Mouse (Mus musculus) retina, embryonic 14.5 days (tissue): ENCODE measurements around the gene Prune2.
A peak's percentile ranks its signal among the peaks of the same experiment; 100 is the strongest.

Source experiments
- DNase-seq: peaks from one replicate; pipeline ENCODE4 v3.0.0-alpha.2; 2015; ENCODE audit warnings: low spot score

Prune2 gene

DNA sequence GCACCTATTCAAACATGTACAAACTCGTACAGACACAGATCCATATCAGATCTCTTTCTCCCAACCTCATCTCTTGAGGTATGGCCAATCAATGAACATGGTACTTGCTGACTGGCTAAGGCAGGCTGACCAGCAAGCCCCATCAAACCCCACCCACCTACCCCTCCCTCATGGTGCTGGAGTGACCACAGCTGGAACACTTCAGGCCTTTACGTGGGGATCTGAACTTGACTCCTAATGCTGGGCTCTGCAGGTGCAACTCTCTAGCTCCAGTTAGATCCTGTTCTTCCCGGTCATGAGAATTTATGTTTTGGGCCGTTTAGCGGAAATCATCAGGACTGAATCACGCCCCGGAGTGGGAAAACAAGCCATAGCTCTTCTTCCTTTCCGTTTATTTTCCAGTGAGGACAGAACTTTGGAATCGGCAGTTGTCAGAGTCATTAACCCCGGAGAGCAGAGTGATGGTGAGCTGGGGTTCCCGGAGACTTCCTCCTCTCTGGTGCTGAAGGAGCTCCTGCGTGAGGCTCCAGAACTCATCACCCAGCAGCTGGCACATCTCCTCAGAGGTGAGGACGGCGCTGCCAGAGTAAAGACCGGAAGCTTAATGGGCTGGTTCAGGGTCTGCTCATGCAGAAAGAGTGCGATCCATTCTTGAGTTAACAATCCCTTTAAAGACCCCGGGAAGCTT, 50.4 kb downstream of the Prune2 start:
- no peak for DNase-seq

DNA sequence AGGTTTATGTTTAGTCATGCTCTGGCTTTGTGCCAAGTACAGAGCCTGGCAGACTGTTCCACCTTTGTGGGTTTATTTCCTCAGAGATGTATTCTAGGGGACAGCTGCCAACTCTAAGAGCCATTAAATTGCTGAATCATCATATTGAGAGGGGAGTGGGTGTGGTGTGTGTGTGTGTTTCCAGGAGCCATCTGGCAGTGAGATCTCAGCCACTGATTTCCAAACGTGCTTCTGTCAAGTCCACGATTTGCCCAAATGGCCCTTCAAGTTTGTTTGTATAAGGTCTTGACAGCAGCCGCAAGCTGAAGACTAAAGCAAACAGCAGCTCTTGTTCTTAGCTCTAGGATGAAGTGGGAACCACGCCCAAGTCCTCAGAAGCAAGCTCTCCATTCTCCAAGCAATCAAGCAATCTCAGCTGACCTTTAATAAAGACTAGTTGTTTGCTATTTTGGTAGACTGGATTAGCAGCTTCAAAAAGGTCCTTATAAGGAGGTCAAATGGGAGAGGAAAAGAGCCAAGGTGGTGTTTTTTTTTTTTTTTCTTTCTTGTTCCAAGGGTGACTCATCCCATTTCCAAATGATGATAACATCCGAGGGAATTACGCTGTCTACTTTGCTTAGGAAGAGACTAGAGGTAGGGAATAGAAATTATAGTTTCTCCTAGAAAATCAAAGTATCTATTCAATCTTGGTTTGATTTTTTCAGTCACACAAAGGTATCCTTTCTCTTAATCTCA, 55.5 kb downstream of the Prune2 start:
- no peak for DNase-seq

GRCm38 (mm10) chr19:17013085-17013484, 57.2 kb downstream of the Prune2 start:
- DNase-seq, result no peak

DNA sequence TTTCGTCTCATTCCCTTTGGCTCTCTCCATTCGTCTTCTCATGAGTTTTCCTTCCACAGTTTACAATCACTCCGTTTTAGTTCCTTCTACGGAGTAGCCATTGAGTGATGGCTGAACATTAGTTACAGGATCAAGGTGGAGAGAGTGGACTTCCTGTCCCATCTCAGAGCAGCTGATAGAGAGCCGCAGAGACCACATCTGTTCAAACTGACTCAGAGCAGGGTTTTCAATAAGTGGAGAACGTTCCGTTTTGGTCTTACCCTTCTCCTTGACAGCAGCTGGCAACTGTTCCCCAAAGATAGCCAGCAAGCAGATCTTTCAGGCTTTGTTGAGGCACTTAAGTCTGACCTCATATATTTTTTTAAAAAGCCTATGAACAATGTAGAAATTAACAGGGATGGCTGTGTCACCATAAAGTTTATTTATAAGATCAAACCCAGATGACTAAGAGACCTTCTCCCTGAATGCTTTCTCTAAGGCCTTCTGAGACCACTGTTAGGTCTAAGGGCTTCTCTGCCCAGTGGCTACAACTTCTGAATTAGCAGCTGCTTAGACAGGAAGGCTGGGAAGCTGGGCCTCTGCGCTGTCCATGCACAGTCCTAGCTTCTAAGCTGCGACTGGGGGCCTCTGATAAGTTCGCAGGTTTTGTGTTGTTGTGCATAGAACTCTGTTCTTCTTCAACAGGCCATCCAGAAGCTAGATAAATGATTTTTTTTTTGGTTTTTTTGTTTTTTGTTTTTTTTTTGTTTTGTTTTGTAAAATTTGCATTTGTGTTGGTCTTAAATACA, 58.6 kb downstream of the Prune2 start:
- no peak for DNase-seq

DNA sequence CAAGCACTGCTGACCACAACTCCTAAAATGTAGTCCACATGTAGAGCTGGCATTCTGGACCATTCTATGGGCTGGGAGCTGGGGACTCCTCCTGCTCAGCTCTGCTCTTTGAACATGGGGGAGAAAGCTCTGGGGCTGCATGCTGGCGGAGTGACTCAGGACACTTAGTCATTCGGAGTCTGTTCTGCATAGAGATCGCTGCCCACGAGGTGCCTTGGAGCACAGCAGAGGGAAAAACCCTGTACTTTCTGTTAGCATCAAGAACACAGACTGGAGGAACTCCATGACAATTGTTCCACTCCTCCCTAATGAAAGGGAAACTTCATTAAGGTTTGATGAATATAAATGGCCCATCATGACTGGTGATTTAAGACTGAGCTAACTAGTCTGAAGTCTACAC, 68.8 kb downstream of the Prune2 start:
- DNase-seq, result no peak

DNA sequence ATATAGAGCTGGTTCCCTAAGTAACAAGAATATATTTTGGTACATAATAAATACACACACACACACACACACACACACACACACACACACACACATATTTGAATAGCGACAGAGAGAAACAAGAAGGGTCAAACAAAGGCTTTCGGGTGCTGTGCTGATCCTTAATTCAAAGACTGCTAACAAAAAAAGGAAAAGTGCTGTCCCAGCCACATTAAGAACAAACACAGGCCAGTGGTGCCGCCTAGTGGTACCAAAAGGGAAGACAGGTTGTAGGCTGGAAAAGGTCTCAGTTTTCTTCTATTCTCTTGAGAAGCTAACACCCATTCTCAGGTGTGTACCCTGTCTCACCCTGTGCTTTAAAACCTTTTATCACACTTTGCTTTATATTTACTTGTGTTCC, 74.4 kb downstream of the Prune2 start:
- peak; percentile 82 for DNase-seq

GRCm38 (mm10) chr19:17032314-17032713, 76.4 kb downstream of the Prune2 start:
- DNase-seq, result no peak

DNA sequence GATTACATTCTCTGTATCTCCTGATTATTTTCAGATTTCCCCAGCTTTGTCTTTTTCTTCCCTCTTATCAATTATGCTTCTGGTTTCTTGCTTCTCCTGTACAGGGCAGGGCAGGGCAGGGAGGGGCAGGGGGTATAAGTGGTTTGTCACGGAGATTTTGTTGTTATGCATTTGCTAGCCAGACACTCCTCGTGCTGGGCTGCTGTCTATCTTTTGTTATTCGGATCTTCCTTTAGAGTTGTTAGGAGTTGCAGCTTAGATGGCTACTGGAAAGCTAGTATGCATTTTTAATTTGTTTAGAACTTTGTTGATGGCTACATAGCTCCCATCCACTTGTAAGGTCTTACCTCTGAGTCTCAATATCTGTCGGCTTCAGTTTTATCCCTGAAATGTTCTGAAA, 91.0 kb downstream of the Prune2 start:
- no peak for DNase-seq

DNA sequence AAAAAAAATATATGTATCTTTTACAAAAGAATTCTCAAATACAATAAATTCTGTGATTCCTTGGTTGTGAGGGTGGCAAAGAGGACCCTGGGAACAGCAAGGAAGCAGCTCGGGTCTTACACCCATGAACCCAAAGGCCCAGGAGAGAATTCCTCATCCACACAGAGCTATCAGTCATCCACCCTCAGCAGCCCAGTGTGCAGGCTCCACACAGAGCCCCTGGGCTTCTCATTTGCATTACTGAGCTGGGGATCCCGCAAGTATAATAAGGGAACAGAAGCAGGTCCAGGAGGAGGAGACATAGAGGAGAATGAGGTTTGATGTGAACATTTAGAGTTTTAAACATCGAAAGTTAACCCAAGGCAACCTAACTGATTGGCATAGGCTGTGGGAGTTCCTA, 100.0 kb downstream of the Prune2 start:
- no peak for DNase-seq

- DNase-seq, result peak; percentile 62
These were observed 104.2 kb downstream of the Prune2 start for GRCm38 (mm10) chr19:17060106-17060505.

DNA sequence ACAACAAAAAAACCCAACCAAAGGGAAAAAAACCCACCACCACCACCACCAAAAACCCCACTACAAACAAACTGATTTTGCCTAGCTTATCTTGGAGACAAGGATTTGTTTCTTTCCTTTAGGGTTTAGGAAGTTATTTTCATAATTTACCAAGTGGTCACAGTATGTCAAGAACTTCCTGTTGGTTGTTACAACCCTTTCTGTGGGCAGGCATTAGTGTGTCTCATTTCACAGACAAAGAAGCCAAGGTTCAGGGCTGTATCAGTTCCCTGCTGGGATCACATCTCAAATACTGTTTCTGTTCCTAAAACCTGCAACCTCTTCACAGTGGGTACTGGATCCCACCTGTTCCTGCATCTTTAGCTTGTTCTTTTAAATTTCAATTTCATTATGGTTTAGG, 108.5 kb downstream of the Prune2 start:
- DNase-seq, result no peak

DNA sequence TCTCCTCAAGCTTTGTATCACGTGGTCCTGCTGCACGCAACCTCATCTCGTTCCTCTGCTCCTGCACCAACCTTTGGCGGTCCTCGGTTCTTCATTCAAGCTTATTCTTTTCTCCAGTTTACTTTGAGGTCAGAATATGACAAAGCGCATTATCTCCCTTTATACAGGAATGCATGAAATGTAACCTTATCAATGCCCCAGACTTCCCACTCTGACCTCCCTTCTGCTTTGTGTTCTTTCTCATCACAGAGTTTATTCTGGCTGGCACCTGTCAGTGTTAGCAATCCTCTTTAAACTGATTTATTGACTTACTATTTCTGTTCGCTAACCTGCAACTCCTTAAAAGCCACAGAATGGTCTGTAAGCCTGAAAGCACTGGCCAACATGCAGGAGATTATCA, 113.1 kb downstream of the Prune2 start:
- no peak for DNase-seq

GRCm38 (mm10) chr19:17071205-17071604, 115.3 kb downstream of the Prune2 start:
- DNase-seq, result no peak

DNA sequence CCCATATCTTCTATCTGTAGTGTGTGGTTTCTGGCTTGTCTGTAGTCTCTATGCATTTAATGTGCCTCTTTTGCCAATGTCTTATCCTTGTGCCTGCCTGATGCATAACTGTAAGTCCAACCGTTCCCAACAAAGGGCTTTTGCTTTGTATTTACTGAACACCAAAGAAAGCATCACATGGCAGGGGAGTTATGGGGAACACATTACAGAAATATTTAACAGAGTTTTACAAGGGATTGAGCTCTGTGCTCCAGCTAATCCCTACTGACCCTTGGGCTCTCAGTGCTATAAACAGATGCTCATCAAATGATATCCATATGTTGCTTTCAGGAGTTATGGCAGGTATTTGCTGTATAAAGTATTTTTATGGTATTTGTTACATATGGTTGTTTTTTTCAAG, 116.3 kb downstream of the Prune2 start:
- DNase-seq, result no peak

GRCm38 (mm10) chr19:17078643-17079316, 122.9 kb downstream of the Prune2 start:
- no peak for DNase-seq

DNA sequence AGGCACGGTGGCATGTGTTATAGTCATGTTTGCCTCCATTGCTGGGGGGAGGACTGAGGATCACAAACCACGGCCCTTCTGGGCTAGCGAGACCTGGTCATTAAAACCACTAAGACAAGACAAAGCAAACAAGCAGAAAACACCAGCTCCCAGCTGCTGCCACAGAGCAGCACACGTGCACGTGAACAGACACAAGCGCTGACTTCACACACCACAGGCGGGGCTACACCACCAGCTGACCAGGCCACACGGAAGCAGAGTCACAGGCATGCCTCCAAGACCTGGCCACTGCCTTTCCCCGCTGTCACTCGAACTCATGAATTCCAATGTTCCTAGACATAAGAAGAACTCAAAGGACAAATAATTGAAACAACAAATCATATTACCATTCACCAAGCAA, 125.5 kb downstream of the Prune2 start:
- no peak for DNase-seq

DNA sequence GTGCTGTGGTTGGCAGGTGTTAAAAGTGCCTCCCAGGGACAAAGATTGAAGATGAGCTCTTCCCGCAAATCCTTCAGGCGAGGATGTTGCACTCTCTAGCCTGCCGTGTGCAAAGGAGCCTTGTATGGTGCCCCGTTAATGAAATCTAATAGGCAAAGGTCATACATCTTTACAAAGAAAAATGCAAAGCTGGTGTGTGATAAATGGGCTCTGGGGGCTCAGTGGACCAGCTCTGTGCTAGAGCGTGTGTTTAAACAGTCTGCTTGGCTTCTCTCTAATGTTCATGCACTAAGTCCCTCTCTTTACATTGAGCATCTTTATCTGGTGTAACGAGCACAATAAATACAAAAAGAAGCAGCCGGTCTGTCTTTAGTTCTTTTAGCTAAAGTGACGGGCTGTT, 138.1 kb downstream of the Prune2 start:
- no peak for DNase-seq

DNA sequence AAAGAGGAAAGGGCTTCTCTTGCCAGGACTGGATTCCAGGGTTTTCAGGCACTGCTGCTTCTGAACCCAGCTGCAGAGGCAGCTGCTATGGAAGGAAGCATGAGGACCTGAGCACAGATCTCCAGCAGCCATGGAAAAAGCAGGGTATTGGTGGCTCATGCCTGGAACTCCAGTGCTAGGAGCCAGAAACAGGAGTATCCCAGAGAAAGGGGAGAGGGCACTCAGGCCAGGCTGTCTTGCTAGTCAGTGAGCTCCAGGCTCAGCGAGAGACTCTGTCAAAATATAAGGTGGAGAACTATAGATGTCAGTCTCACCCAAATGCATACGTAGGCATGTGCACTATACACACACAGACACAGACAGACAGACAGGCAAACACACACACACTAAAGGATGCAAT, 140.4 kb downstream of the Prune2 start:
- DNase-seq, result no peak

DNA sequence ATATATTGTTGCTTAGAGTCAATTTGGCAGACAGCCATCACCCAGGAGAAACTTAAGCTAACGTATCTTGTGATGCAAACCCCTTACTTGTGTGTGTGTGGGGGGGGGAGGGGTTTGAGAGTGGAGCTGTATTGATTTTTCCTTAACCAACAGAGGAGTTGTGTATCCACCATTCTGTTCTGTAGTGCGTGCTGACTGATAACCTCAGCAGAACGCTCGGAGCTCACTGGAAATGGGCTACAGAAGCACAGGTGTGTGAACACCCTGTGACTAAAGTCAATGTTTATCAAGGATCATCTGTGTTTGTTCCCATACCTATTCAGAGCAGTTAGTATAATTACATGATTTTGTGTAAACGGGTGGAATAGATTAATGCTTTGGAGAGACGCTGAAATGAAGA, 141.3 kb downstream of the Prune2 start:
- DNase-seq, result no peak

DNA sequence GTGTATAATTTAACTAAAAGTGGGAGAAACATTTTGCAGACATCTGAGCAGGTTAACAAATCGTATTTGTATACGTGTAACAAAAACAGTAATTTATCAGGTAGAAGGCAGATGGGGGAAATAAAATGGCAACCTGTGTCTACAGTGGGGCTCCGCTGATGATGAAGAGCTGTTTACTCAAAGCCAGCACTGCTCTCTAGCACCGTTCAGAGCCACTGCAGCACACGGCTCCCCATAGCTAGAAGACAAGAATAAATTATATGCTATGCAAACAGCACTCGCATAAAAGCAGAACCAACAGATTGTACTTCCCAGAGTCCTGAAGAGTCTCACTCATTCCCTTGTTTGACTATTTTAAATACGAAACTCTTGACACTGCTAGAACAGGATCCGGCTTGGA, 152.9 kb downstream of the Prune2 start:
- DNase-seq, result no peak

GRCm38 (mm10) chr19:17124034-17124735, 168.3 kb downstream of the Prune2 start:
- peak; percentile 79 for DNase-seq

DNA sequence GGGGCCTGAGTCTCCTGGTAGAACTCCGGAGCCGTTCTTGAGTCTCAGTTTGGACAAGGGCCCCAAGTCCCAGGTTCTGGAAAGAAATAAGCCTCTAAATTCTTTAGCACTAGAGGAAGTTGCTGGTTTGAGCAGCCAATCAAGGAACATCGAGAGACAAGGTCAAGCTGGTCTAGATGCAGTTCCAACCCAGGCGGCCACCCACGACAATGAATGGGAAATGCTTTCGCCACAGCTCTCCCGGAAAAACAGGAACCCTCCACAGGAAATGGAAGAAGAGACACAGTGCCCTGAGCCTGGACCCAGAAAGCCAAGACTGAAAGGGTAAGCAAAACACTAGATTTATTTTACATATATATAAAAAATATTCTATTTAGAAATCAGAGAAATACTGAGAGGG, 169.5 kb downstream of the Prune2 start:
- DNase-seq, result no peak
